Mouse (Mus musculus): ENCODE results near the gene Tgif2lx1. TPM values are rescaled to one million over a fixed set of nuclear protein-coding genes. Genes with fewer than 3 reads are reported as not detected.
"Not testable (repeated sequence)": the region's sequence is repeated elsewhere in the genome, so short reads cannot be mapped to it uniquely, and the experiment has no call there.

Gene Tgif2lx1
- polyA plus RNA-seq (2012; rRNA removed) = not detected in 2 replicates

DNA sequence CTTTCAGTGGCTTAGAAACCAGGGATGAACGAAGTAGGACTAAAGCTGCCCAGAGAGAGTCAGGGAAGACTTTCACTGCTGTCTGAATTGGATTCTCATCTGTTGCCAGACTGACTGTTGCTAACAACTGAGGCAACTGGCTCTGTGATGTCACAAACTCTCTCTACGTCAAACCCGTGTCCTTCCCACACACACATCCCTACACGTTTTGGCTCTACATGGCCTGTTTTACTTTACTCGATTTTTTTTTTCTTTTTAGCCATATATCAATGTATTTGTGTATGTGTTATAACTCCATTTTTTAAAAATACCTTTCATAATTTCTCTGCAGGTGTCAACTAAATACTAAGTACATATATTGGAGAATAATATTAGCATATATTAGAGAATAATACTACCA lies at the start of gene Tgif2lx1:
Tgif2lx1 (minus strand) TSS at position 101 of the 400 bp plus-strand sequence.
- DNase-seq; H3K4me3 ChIP-seq (ENCODE audit: insufficient read depth, low read depth, low read length); H3K4me1 ChIP-seq (ENCODE audit: control insufficient read depth, insufficient read depth, low read length); H3K27me3 ChIP-seq (replicated peaks; ENCODE audit: control insufficient read depth, insufficient read depth, low read length); H3K27ac ChIP-seq (ENCODE audit: insufficient read depth, low read depth, low read length); H3K36me3 ChIP-seq (ENCODE audit: control insufficient read depth, insufficient read depth, low read length): not testable (repeated sequence)
- no CpG with 5 or more reads among the region's 5 CpGs for WGBS

Other genes with a start within 250 kb of the Tgif2lx1 start
- not detected in 2 replicates for gene Tgif2lx2, start 53.5 kb downstream of the Tgif2lx1 start, polyA plus RNA-seq (2012; rRNA removed)